ENCODE assay signal across 28 mouse cellular contexts in genomic region chr17:93486442-93486841, GRCm38 (mm10).
"Had no signal": no experiment of that assay in that cellular context is flagged by ENCODE, and none has a peak within 500 bp of the region (broad histone marks: within the 10 kb centered on the region; RNA-seq: fewer than 3 reads in every experiment).

No protein-coding gene starts in this region.

- H3K4me1 ChIP-seq: heart, embryonic 10.5 days; heart, embryonic 12.5 days; hindbrain, embryonic 10.5 days; hindbrain, embryonic 12.5 days; kidney, embryonic 15.5 days; limb, embryonic 10.5 days; limb, embryonic 12.5 days; liver, embryonic 13.5 days; liver, embryonic 15.5 days had no signal

- H3K4me3 ChIP-seq: gastrocnemius, adult 2 months; heart, embryonic 10.5 days; heart, embryonic 12.5 days; hindbrain, embryonic 10.5 days; hindbrain, embryonic 12.5 days; kidney, embryonic 15.5 days; layer of hippocampus, adult 2 months; left cerebral cortex, adult 2 months; limb, embryonic 10.5 days; limb, embryonic 12.5 days; liver, embryonic 13.5 days; liver, embryonic 15.5 days had no signal

- H3K9ac ChIP-seq: heart, embryonic 12.5 days; hindbrain, embryonic 12.5 days; hindbrain, embryonic 14.5 days; kidney, embryonic 15.5 days; limb, embryonic 12.5 days; liver, embryonic 13.5 days; liver, embryonic 15.5 days had no signal

- H3K4me2 ChIP-seq: heart, embryonic 12.5 days; hindbrain, embryonic 12.5 days; hindbrain, embryonic 14.5 days; kidney, embryonic 15.5 days; limb, embryonic 12.5 days; liver, embryonic 11.5 days; liver, embryonic 13.5 days; liver, embryonic 15.5 days had no signal

- H3K36me3 ChIP-seq: heart, embryonic 10.5 days; heart, embryonic 12.5 days; hindbrain, embryonic 10.5 days; hindbrain, embryonic 12.5 days; kidney, embryonic 15.5 days; limb, embryonic 10.5 days; limb, embryonic 12.5 days; liver, embryonic 13.5 days; liver, embryonic 15.5 days had no signal

- ATAC-seq: hindbrain, embryonic 16.5 days; inflammation-experienced regulatory T-cells, adult 6 months had no signal

- H3K9me3 ChIP-seq: heart, embryonic 10.5 days; heart, embryonic 12.5 days; hindbrain, embryonic 10.5 days; hindbrain, embryonic 12.5 days; kidney, embryonic 15.5 days; limb, embryonic 10.5 days; limb, embryonic 12.5 days; liver, embryonic 13.5 days; liver, embryonic 15.5 days had no signal

- H3K27ac ChIP-seq: gastrocnemius, adult 2 months; heart, embryonic 10.5 days; hindbrain, embryonic 10.5 days; hindbrain, embryonic 12.5 days; hindbrain, embryonic 14.5 days; kidney, embryonic 15.5 days; kidney, postnatal 0 days; layer of hippocampus, adult 2 months; left cerebral cortex, adult 2 months; limb, embryonic 10.5 days; limb, embryonic 12.5 days; liver, embryonic 13.5 days; liver, embryonic 15.5 days had no signal

- DNase-seq: gastrocnemius, adult 2 months; gastrocnemius, postnatal 10 days; gastrocnemius, postnatal 25 days; heart, adult 18-20 months; heart, postnatal 10 days; heart, postnatal 4 days; kidney, adult 11 months; kidney, adult 2 months; kidney, adult 9 months; kidney, postnatal 14 days; kidney, postnatal 36 days; liver; liver, embryonic 13.5 days had no signal

- H3K27me3 ChIP-seq: heart, embryonic 12.5 days; hindbrain, embryonic 12.5 days; kidney, embryonic 15.5 days; limb, embryonic 12.5 days; liver, embryonic 13.5 days; liver, embryonic 15.5 days had no signal
